Mouse (Mus musculus): ENCODE measurements around the gene Olfr1412. TPM values are rescaled to one million over a fixed set of nuclear protein-coding genes. Genes with fewer than 3 reads are reported as not detected.

The Olfr1412 gene
- polyA plus RNA-seq (2015; fragmentation: Nextera tagmentation; extraction: Ambion mirVana): not detected in 2 replicates

GRCm38 (mm10) chr1:92585479-92585878, at the start of gene Olfr1412:
Olfr1412 (plus strand) TSS chr1:92585779.
- Histone ChIP-seq H3K4me3 (ENCODE audit: low read depth, low read length) (no peak within 1 kb of the TSS), H3K4me1 (replicated peaks; ENCODE audit: control insufficient read depth, insufficient read depth, low read length) (no peaks in the 10 kb centered on the region), H3K36me3 (ENCODE audit: control insufficient read depth, insufficient read depth) (no peaks in the 10 kb centered on the region), H3K4me2 (replicated peaks; ENCODE audit: low read depth) (no peak within 1 kb of the TSS), H3K9me3 (ENCODE audit: control insufficient read depth) (no peaks in the 10 kb centered on the region), H3K27ac (ENCODE audit: low read depth, low read length) (no peak within 1 kb of the TSS), H3K9ac (ENCODE audit: low read depth, low read length) (no peak within 1 kb of the TSS), H3K27me3 (replicated peaks; ENCODE audit: control insufficient read depth, insufficient read depth, low read length) (no peaks in the 10 kb centered on the region)
- no peak for ATAC-seq
- 83% methylated on average over 2 of the region's 2 CpGs for WGBS
- TF ChIP-seq CTCF (IDR thresholded peaks at IDR 0.05; ENCODE audit: low read depth): no peak

GRCm38 (mm10) chr1:92536972-92537371, 48.6 kb upstream of the Olfr1412 start:
- no peak for TF ChIP-seq CTCF (IDR thresholded peaks at IDR 0.05; ENCODE audit: low read depth)
- H3K4me2 ChIP-seq (replicated peaks; ENCODE audit: low read depth): no peak overlapping the region
- 37% methylated on average over 5 of the region's 5 CpGs for WGBS
- H3K9me3 ChIP-seq (ENCODE audit: control insufficient read depth): no peaks in the 10 kb centered on the region
- no peak overlapping the region for H3K27ac ChIP-seq (ENCODE audit: low read depth, low read length)
- H3K9ac ChIP-seq (ENCODE audit: low read depth, low read length): no peak overlapping the region
- ATAC-seq: no peak
- H3K4me1 ChIP-seq (replicated peaks; ENCODE audit: control insufficient read depth, insufficient read depth, low read length): no peaks in the 10 kb centered on the region
- H3K27me3 ChIP-seq (replicated peaks; ENCODE audit: control insufficient read depth, insufficient read depth, low read length): 0 out of 2 replicates have a peak, but pooled peaks cover 3% of the 10 kb centered on the region
- no peak overlapping the region for H3K4me3 ChIP-seq (ENCODE audit: low read depth, low read length)
- H3K36me3 ChIP-seq (ENCODE audit: control insufficient read depth, insufficient read depth): no peaks in the 10 kb centered on the region

- 39% methylated on average over 2 of the region's 2 CpGs for WGBS
Measured at GRCm38 (mm10) chr1:92539071-92539470, 46.5 kb upstream of the Olfr1412 start.

GRCm38 (mm10) chr1:92545929-92546328, 39.6 kb upstream of the Olfr1412 start:
- TF ChIP-seq CTCF (IDR thresholded peaks at IDR 0.05; ENCODE audit: low read depth): no peak
- Histone ChIP-seq H3K9ac (ENCODE audit: low read depth, low read length) (no peak overlapping the region), H3K36me3 (ENCODE audit: control insufficient read depth, insufficient read depth) (no peaks in the 10 kb centered on the region), H3K27me3 (replicated peaks; ENCODE audit: control insufficient read depth, insufficient read depth, low read length) (no peaks in the 10 kb centered on the region), H3K27ac (ENCODE audit: low read depth, low read length) (no peak overlapping the region), H3K4me2 (replicated peaks; ENCODE audit: low read depth) (no peak overlapping the region), H3K4me1 (replicated peaks; ENCODE audit: control insufficient read depth, insufficient read depth, low read length) (no peaks in the 10 kb centered on the region), H3K4me3 (ENCODE audit: low read depth, low read length) (no peak overlapping the region), H3K9me3 (ENCODE audit: control insufficient read depth) (no peaks in the 10 kb centered on the region)
- 78% methylated on average over 2 of the region's 2 CpGs for WGBS
- no peak for ATAC-seq

More at GRCm38 (mm10) chr1:92539071-92539470, 46.5 kb upstream of the Olfr1412 start:
- Histone ChIP-seq H3K27me3 (replicated peaks; ENCODE audit: control insufficient read depth, insufficient read depth, low read length) (0 out of 2 replicates have a peak, but pooled peaks cover 2% of the 10 kb centered on the region), H3K4me2 (replicated peaks; ENCODE audit: low read depth) (no peak overlapping the region), H3K9ac (ENCODE audit: low read depth, low read length) (no peak overlapping the region), H3K36me3 (ENCODE audit: control insufficient read depth, insufficient read depth) (no peaks in the 10 kb centered on the region), H3K4me1 (replicated peaks; ENCODE audit: control insufficient read depth, insufficient read depth, low read length) (no peaks in the 10 kb centered on the region), H3K4me3 (ENCODE audit: low read depth, low read length) (no peak overlapping the region), H3K27ac (ENCODE audit: low read depth, low read length) (no peak overlapping the region), H3K9me3 (ENCODE audit: control insufficient read depth) (no peaks in the 10 kb centered on the region)
- ATAC-seq: no peak
- no peak for TF ChIP-seq CTCF (IDR thresholded peaks at IDR 0.05; ENCODE audit: low read depth)

GRCm38 (mm10) chr1:92571022-92571421, 14.6 kb upstream of the Olfr1412 start, which contains the start of gene Olfr1413:
Olfr1413 (plus strand) TSS chr1:92571322.
- Histone ChIP-seq H3K27ac (ENCODE audit: low read depth, low read length) (no peak within 1 kb of the TSS), H3K4me1 (replicated peaks; ENCODE audit: control insufficient read depth, insufficient read depth, low read length) (no peaks in the 10 kb centered on the region), H3K4me2 (replicated peaks; ENCODE audit: low read depth) (no peak within 1 kb of the TSS), H3K9ac (ENCODE audit: low read depth, low read length) (no peak within 1 kb of the TSS), H3K27me3 (replicated peaks; ENCODE audit: control insufficient read depth, insufficient read depth, low read length) (no peaks in the 10 kb centered on the region), H3K4me3 (ENCODE audit: low read depth, low read length) (no peak within 1 kb of the TSS), H3K9me3 (ENCODE audit: control insufficient read depth) (no peaks in the 10 kb centered on the region), H3K36me3 (ENCODE audit: control insufficient read depth, insufficient read depth) (no peaks in the 10 kb centered on the region)
- TF ChIP-seq CTCF (IDR thresholded peaks at IDR 0.05; ENCODE audit: low read depth): no peak
- ATAC-seq: no peak
- 82% methylated on average over 3 of the region's 3 CpGs for WGBS

GRCm38 (mm10) chr1:92594111-92594510, 8.5 kb downstream of the Olfr1412 start, which contains the start of gene Olfr1411:
Olfr1411 (plus strand) TSS chr1:92594411.
- Histone ChIP-seq H3K4me1 (replicated peaks; ENCODE audit: control insufficient read depth, insufficient read depth, low read length) (no peaks in the 10 kb centered on the region), H3K4me3 (ENCODE audit: low read depth, low read length) (no peak within 1 kb of the TSS), H3K4me2 (replicated peaks; ENCODE audit: low read depth) (no peak within 1 kb of the TSS), H3K36me3 (ENCODE audit: control insufficient read depth, insufficient read depth) (no peaks in the 10 kb centered on the region), H3K27me3 (replicated peaks; ENCODE audit: control insufficient read depth, insufficient read depth, low read length) (no peaks in the 10 kb centered on the region), H3K9me3 (ENCODE audit: control insufficient read depth) (no peaks in the 10 kb centered on the region), H3K27ac (ENCODE audit: low read depth, low read length) (no peak within 1 kb of the TSS), H3K9ac (ENCODE audit: low read depth, low read length) (no peak within 1 kb of the TSS)
- no peak for ATAC-seq
- TF ChIP-seq CTCF (IDR thresholded peaks at IDR 0.05; ENCODE audit: low read depth): no peak

GRCm38 (mm10) chr1:92596019-92596418, 10.4 kb downstream of the Olfr1412 start:
- Histone ChIP-seq H3K4me3 (ENCODE audit: low read depth, low read length) (no peak overlapping the region), H3K27ac (ENCODE audit: low read depth, low read length) (no peak overlapping the region), H3K9me3 (ENCODE audit: control insufficient read depth) (no peaks in the 10 kb centered on the region), H3K27me3 (replicated peaks; ENCODE audit: control insufficient read depth, insufficient read depth, low read length) (no peaks in the 10 kb centered on the region), H3K36me3 (ENCODE audit: control insufficient read depth, insufficient read depth) (no peaks in the 10 kb centered on the region), H3K4me2 (replicated peaks; ENCODE audit: low read depth) (no peak overlapping the region), H3K4me1 (replicated peaks; ENCODE audit: control insufficient read depth, insufficient read depth, low read length) (no peaks in the 10 kb centered on the region), H3K9ac (ENCODE audit: low read depth, low read length) (no peak overlapping the region)
- no peak for TF ChIP-seq CTCF (IDR thresholded peaks at IDR 0.05; ENCODE audit: low read depth)
- WGBS: 57% methylated on average over 3 of the region's 3 CpGs
- no peak for ATAC-seq

All from intestine, postnatal 0 days (tissue).